Mouse (Mus musculus) megakaryocyte, embryonic 14.5 days (primary cell): ENCODE results near the gene Mapk8ip3.

Experiments
- FLI1 ChIP-seq: IDR thresholded peaks from 2 replicates; pipeline ENCODE4 v1.6.1; 2012; ENCODE audit warnings: low read length, inconsistent platforms, mixed read lengths
- GATA1 ChIP-seq: IDR thresholded peaks from 3 replicates; pipeline ENCODE4 v1.6.1; 2012; ENCODE audit warnings: mixed read lengths, low read length, inconsistent platforms, borderline replicate concordance

GRCm38 (mm10) chr17:24851381-24852125 lies 85.2 kb downstream of the Mapk8ip3 start:
- TF ChIP-seq GATA1 (no peak), FLI1 (no peak)
